Mouse (Mus musculus) adrenal gland, adult 18-20 months (tissue): ENCODE measurements around the gene Gucy2c. TPM values are rescaled to one million over a fixed set of nuclear protein-coding genes. Genes with fewer than 3 reads are reported as not detected.

Experiments used
- DNase-seq, 2 experiments: peaks; one replicate each; pipeline ENCODE4 v3.0.0; 2021 to 2022; ENCODE audit warnings: low spot score in 2 of 2
- long read RNA-seq, 2 experiments: library from polyadenylated mRNA; stranded (forward); transcript quantifications; one replicate each; pipeline ENCODE4 v2.0.0; 2021
- total RNA-seq, 2 experiments: library from RNA; stranded (reverse); gene quantifications; 1 replicate in 1 of 2; 2 replicates in 1 of 2; pipeline ENCODE4 v1.2.3; 2021

Gene Gucy2c
- total RNA-seq, result under 1 TPM in 1 of 2 experiments, not detected in 1; 0.06 TPM
- long read RNA-seq, experiment 1, result 0 reads
- long read RNA-seq, experiment 2, result 0 reads

DNA sequence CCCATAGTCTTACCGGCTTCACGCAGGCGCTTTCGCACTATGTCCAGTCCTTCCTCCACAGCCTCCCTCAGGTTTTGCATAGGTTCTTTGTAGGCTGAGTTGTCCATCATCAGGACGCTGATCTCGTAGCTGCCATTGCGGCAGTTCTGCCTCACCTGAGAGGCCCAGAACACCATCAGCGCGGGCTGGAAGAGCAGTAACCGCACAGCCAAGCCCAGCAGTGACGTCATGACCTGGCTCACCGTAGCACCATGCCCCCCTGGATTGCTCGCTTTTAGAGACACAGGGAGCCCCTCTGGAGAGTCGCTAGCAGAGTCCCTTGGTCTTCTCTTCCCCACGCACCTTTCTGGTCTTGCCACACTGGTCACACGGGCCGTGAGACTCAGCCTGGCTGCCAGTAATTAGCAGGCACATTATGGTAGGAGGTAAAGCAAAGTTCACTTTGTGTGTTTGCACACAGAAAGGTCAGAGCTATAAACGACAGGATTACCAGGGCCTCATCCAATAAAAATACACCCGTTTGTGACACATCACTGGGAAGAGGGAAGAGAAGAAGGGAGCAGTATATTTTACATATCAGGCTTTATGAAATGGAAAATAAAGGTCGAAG is at the start of gene Gucy2c:
TSS of gene Gucy2c (minus strand) at position 389 of the 610 bp plus-strand sequence.
- no peak for DNase-seq

DNA sequence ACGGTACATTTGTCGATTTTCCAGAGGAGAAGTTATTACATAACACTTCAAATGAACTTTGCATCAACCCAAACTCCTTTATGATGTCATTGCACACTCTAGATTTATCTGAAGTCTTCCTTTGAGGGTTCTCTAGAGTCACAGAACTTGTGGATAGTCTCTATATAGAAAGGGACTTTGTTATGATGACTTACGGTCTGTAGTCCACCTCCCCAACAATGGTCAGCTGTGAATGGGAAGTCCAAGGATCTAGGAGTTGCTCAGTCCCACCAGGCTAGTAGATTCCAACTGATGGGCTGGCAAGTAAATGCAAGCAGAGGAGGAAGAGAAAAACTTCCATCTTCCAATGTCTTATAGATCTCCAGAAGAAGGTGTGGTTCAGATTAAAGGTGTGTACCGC is 47.1 kb upstream of the Gucy2c start:
- no peak for DNase-seq

DNA sequence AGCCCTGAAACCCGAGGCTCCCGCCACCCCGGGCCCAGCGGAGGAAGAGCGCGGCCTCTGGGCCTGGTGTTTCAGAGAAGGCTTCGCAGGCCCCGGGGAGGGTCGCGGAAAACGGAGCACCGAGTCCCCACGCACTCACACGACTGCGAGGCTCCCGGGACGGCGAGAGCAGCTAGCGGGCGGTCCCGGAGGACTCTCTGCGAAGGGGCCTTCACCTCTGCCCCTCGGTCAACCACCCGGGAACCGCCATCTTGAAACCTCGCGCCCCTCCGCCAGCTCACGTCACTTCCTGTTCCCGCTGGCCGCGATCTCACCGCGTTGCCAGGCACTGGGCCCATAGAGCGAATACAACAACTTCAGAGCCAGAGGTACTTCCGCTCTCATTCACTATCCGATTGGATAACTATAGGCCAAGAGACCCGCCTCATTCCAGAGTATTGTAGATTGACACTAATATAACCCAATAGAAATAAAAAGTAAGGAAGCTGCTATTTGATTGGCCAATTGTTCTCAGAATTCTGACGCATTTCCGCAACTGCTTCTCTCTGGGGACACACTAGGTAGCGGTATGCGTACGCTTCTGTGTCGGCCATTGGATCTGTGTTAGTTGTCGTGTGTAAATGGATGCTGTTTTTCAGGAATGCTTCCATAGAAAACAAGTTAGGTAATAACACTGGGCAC is 46.5 kb upstream of the Gucy2c start, which contains the start of gene Wbp11:
TSS of gene Wbp11 (minus strand) at position 353 of the 681 bp plus-strand sequence.
- DNase-seq, result peak; percentile 92 to 93

DNA sequence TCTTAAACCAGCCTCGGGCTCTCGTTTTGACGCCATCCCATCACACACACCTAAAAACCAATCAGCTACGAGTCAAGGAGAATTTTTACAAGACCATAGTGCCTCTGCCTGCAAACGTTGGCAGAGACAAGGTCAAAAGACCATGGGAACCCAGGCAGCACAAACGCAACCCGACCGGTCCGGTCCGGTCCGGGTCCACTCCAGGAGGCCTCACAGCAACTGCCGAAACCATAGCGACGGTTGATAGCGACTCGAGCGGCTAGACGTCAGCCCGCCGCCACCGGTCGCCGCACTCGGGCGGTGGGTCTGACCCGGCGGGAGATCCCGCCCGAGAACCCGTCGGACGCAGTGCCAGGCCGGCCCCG is 45.9 kb upstream of the Gucy2c start, which contains the start of gene BC049715:
TSS of gene BC049715 (plus strand) at position 111 of the 365 bp plus-strand sequence.
- no peak for DNase-seq

DNA sequence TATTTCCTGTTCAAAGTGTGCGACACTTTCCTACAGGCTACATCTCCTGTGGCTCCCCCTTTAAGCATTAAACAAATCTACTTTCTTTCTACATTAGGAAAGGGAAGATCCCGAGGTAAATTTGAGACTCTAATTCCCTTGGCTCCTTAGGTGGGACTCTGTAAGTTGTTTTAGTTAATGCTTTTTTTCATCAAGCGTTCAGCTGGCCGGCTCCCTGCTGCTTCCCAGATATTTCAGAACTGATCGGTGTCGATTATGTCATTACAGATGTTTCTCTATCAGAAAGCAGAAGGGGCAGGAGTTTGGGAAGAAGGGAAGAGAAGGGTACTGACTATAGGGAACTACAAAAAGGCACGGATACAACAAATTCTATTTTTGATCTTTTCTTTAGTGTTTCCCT is 45.6 kb upstream of the Gucy2c start:
- no peak for DNase-seq

DNA sequence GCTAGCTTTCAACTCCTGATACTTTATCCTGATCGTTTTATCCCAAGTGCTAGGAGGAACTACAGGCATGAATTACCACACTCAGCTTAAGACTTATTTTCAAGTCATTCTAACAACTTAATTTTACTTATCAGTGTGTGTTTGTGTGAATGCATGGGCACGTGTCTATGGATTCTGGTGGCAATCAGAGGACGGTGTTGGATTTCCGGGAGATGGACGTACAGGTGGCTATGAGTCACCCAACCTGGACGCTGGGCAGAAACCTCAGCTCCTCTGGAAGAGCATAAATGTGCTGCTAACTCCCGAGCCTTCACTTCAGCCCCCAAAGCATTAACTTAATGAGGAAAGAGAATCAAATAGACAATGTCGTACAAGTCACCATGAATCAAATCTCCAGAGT is 43.4 kb upstream of the Gucy2c start:
- DNase-seq, result no peak

DNA sequence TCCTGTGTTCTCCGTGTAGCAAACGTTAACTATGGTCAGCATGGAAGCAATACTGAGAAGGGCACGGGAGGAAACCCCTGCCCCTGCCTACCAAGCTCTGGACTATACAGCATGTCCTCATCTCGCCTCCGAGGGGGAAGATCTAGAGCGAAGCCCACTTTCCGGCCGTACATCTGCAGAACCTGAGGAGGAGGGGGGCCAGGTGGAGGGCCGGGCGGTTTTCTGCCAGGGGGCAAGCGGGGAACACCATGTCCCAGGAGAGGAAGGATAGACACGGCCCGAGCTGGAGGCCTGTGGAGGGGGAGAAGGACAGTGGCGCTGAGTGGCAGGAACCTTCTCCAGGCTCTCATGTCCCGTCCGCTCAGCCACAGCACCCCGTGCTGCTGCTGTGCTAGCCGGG is 39.5 kb upstream of the Gucy2c start:
- DNase-seq, result no peak

DNA sequence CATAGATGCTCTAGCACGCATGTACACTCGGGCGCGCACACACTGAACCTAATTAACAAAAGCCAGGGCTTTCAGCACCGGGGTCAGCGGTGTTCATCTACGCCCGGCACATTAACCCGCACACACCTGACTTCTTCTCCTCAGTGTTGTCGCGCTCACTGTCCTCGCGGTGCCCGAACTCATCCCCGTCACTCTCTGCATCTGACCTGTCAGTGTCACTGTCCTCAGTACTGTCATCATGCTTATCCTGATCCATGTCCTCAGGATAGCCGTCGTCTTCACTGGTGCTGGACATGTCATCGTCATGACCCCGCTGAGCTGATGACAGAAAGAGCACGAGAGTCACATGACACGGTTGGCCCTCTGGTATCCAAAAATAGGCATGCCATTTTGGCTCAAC is 38.8 kb upstream of the Gucy2c start:
- DNase-seq, result no peak

DNA sequence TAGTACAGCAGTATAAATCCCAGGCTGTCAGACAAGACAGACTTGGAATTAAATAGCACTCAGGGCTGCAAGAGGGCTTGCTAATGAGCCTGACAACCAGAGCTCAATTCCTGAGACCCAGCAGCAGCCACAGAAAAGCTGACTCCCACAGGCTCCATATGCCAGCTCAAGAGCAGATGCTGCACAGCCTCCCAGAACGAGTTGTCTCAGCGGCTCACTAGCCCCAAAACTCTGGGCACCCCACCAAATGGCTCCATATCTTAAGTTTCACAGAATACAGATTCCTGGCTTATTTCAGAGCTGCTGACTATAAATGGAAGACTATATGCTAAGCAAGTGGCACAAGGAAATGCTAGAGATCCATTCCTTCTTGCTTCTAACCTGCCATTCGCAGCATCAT is 36.0 kb upstream of the Gucy2c start:
- DNase-seq, result no peak

DNA sequence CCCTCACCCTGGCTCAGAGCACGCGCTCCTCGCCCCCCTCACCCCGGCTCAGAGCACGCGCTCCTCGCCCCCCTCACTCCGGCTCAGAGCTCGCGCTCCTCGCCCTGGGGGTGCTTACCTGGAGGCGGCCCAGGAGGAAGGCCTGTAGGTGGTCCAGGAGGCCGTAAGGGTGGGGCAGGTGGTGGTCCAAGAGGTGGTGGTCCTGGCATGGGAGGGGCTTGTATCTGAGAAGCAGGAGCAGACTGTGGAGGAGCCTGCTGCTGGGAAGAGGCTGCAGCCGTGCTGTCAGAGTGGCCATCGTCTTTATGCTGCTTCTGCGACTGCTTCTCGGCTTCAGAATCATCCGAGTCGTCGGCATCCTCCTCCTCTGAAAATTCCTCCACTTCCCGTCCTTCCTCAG is 35.3 kb upstream of the Gucy2c start:
- no peak for DNase-seq

DNA sequence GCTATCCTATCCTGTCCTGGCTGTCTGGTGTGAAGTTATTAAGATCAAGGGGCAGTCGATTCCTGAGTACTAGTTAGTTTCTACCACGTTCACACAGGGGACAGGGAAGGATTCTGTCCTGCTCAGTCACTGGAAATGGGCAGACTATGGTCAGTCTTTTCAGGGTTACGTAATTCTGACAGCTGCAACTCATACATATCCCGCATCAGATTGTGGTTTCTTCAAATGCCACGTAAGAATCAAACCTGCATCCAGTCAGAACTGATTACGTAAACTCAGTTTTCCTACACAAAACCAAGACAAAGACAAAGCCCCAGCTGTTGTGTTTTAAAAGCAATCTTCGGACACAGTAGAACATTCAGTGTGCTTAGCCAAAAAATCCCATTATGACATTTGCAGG is 33.8 kb upstream of the Gucy2c start:
- DNase-seq, result no peak

DNA sequence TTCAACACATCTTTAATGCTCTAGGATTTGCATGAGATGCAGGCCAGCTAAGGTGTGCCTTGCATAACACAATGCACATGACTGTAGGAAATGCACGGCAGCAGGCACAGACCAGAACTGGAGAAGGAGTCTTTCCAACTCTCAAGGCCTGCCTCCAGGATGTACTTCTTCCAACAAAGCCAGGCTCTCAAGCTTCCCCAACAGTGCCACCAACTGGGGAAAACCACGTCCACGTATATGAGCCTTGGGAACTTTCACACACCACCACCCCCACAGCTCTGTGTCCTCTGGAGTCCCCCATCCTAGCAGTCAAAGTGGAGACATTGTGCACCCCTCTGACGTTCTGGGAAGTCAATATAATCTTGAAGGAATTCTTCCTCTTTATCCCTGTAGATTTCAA is 31.6 kb upstream of the Gucy2c start:
- no peak for DNase-seq

DNA sequence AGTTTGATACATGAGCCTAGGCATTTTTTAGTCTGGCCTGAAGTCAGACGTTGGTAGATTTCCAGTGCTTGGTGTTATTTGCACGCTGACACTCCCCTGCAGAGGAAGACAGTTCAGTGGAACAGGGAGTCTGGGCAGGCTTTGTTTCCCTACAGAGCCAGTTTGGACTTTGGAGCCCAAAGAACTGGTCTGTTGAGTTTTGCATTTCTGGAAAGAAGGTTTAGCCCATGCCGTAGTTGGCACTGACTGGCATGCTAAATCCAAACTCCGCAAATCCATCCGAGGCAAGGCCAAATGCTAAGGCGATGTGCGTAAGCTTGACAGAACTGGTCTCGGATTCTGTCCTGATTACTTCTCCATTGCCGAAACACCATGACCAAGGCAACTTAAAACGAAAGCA is 29.6 kb upstream of the Gucy2c start:
- DNase-seq, result no peak

DNA sequence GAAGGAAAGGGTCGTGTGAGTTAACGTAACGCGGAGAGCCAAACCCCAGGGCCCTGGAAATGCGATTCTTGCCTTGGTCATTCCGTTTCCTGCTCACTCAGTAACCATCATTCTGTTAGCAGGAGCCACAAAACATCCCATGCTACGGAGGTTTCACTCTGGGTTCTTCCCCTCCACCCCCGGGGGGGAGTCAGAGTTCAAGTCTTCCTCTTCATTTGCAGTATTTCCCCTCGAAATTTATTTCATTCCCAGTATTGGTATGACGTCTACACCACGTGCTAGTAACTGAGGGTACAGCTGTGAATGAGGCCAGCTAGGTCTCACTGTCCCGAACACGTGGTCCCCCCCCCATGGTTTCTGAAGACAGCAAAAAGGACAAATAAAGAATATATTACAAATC is 28.1 kb upstream of the Gucy2c start:
- DNase-seq, result no peak

DNA sequence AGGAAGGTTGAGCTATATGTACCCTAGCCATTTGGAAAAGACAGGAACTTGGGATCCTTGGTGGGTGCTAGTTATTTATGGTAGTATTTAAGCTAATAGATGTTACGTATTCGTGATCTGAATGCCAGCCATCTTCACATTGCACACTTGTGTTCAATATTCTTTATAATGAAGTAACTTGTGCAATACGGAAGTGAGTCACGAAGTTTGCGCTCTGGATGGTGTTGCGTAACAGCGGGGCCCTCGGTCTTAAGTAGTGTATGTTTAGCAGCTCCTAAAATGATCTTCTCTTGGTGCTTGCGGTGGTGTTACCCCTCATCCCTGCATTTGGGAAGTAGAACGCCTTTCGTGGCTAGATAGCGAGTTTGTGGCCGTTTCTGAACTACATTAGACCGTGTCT is 27.5 kb upstream of the Gucy2c start:
- peak; percentile 45 to 46 for DNase-seq

DNA sequence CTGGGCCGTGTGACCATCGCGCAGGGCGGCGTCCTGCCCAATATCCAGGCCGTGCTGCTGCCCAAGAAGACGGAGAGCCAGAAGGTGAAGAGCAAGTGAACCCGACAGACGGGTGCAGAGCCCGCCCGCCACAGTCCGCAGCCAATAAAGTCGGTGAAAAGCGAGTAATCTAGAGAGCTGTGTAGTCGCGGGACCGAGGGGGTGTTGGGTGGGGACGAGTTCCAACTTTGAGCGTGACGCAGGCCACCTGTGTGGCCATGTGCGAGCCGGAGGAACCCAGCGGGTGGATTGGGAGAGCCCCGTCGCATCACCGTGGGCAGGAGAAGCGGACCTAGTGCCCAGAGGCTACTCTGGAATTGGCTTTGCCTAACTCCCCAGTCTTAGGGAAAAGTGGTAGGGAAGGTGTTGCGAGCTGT is 27.1 kb upstream of the Gucy2c start:
- DNase-seq, result peak; percentile 35 to 50

DNA sequence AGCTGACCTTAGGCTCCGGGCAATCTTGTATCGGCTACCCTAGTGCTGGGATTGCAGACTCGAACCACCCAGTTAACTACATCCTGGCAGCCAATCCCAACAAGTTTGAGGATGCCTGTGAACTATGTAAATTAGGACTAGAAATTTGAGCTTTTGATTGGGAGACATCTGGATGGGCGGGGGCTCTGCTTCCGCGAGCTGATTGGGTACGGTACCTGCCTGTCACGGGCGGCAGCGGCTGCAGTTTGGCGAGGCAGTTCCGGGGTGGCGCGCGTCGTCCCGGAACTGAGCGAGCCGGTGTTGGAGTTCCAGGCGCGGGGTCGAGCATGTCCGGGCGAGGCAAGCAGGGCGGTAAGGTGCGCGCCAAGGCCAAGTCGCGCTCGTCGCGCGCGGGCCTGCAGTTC is 26.5 kb upstream of the Gucy2c start, which contains the start of gene H2afj:
TSS of gene H2afj (plus strand) at position 231 of the 404 bp plus-strand sequence.
- DNase-seq, result peak; percentile 99

DNA sequence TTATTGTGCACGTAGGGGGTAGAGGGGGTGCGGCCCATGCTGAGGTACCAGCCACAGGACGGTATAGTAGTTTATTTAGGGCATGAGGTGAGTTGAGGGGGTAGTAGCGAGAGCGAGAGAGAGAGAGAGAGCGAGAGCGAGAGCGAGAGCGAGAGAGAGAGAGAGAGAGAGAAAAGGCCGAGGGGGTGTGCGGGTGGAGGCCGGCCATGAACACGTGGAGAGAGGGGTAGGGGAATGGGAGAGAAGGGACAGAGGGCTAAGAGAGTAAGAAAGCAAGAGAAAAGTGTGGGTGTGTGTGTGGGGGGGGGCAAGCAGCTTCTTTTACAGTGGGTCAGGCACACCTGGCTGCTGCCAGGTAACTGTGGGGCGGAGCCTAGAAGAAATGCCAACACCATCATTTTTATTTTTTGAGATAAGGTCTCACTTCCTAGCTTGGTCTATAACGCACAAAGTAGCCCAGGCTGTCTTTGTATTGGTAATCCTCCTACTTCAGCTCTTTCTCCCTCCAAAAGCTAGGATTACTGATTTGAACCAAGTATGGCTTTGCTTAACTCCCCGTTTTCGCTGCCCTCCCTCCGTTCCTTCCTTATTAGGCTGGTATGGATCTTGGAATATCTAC is 25.9 kb upstream of the Gucy2c start:
- no peak for DNase-seq

DNA sequence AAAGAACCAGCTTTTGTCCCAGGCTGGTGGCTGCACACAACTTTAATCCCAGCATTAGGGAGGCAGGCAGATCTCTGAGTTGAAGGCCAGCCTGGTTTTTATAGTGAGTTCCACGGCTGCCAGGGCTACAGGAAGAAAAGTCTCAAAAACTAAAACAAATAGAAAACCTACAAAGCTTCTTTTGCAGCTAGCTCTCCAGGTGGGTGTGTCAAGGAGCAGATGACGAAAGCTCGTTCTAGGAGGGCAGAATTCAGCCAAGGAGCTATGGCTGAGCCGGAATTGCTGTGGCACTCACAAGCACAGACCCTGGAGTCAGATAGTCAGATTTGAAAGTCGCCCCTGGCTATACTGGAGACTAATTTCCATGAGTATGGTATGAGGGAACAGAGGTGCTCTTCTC is 25.3 kb upstream of the Gucy2c start:
- DNase-seq, result no peak

DNA sequence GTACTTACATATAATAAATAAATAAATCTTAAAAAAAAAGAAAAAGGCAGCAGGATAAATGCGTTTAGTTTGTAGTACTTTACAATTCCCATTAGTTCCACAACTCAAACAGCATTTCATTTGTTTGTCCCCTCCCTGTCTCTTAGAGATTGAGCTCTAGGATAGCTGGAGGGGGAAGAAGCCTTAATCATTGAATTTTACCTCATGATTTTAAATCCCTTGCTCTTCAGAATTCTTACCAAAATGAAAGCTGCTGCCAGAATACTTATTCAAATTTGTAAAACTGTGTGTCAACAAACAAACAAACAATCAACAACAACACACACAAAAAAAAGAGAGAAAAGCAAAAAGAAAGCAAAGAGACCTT is 23.8 kb upstream of the Gucy2c start:
- no peak for DNase-seq

DNA sequence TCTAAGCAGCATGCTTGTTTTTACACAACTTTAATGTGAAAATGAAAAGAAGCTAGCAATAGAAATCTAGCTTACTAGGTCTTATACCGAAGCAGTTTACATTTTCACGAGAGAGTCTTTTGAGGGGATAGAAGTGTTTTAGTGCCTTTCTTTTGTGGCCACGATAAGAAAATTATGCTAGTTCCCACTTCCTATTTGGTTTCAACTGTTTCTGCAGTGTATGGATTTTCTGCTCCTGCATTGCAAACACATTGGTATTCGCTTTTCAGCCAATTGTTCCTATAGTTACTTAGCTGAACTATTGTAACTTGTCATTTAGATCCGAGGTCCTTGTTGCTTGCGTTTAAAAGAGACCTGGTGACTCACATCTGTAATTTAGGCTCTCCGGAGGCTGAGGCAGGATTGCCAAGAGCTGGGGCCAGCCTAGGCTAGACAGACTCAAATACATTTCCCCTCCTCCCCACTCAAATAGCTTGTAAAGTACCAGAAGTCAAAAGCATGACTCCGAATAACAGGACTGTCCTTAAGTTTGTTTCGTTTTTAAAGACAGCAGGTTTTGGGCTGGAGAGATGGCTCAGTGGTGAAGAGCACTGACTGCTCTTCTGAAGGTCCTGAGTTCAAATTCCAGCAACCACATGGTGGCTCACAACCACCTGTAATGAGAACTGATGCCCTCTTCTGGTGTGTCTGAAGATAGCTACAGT is 23.3 kb upstream of the Gucy2c start:
- no peak for DNase-seq
